Mouse (Mus musculus) embryonic facial prominence, embryonic 11.5 days (tissue): ENCODE data around the gene Galns. TPM values are rescaled to one million over a fixed set of nuclear protein-coding genes. Genes with fewer than 3 reads are reported as not detected.

Experiments used
- ATAC-seq: fragments of 200-750 bp; cut with Nextera tagmentation; replicated peaks from 2 replicates; pipeline ENCODE4 v1.8.0; 2017; ENCODE audit warnings: low read depth; ENCODE audit not compliant: insufficient number of reproducible peaks, low FRiP score, low TSS enrichment
- DNase-seq: peaks from one replicate; pipeline ENCODE4 v3.0.0-alpha.2; 2015; ENCODE audit warnings: low spot score
- H3K27ac ChIP-seq: fragments of 300-500 bp; sonication (generic); replicated peaks from 2 replicates; pipeline ENCODE4 v1.5.1; 2014; ENCODE audit warnings: mild to moderate bottlenecking, low read depth, low read length, control low read depth
- H3K27me3 ChIP-seq: fragments of 300-500 bp; sonication (generic); 2 replicates; pipeline ENCODE4 v1.6.1; 2014; ENCODE audit warnings: mild to moderate bottlenecking, low read length, moderate library complexity, mixed read lengths; ENCODE audit not compliant: control insufficient read depth, insufficient read depth
- H3K36me3 ChIP-seq: fragments of 300-500 bp; sonication (generic); replicated peaks from 2 replicates; pipeline ENCODE4 v1.6.1; 2014; ENCODE audit warnings: low read depth, mild to moderate bottlenecking, low read length, moderate library complexity, mixed read lengths; ENCODE audit not compliant: control insufficient read depth, insufficient read depth
- H3K4me1 ChIP-seq: fragments of 300-500 bp; sonication (generic); 2 replicates; pipeline ENCODE4 v1.6.1; 2014; ENCODE audit warnings: low read length, mixed read lengths; ENCODE audit not compliant: control insufficient read depth, insufficient read depth
- H3K4me2 ChIP-seq: fragments of 300-500 bp; sonication (generic); 2 replicates; pipeline ENCODE4 v1.6.1; 2014; ENCODE audit warnings: low read depth, mild to moderate bottlenecking, control low read depth, low read length, moderate library complexity
- H3K4me3 ChIP-seq: fragments of 300-500 bp; sonication (generic); 2 replicates; pipeline ENCODE4 v1.5.1; 2014; ENCODE audit warnings: low read depth, low read length, control low read depth
- H3K9ac ChIP-seq: fragments of 300-500 bp; sonication (generic); replicated peaks from 2 replicates; pipeline ENCODE4 v1.6.1; 2014; ENCODE audit warnings: mild to moderate bottlenecking, control low read depth, low read length
- H3K9me3 ChIP-seq: fragments of 300-500 bp; sonication (generic); replicated peaks from 2 replicates; pipeline ENCODE4 v1.6.1; 2016; ENCODE audit warnings: mild to moderate bottlenecking, low read length, inconsistent platforms, mixed read lengths; ENCODE audit not compliant: control insufficient read depth
- WGBS: fragments of 180-500 bp; shearing (Covaris S2); extraction: QIAGEN DNeasy Blood & Tissue Kit; methylation state at CpG from one replicate; pipeline ENCODE4 v1.1.7; 2014; 5-methylcytosine and 5-hydroxymethylcytosine counted together
- polyA plus RNA-seq: library from polyadenylated mRNA; unstranded; fragments of >200 nt; fragmentation: Nextera tagmentation; extraction: Ambion mirVana; gene quantifications from 2 replicates; pipeline ENCODE4 v1.2.1, GENCODE M21; 2014

The Galns gene
- polyA plus RNA-seq, 1 experiment from 2014 or later, result 4.3 TPM

- no peak for ATAC-seq
- H3K9me3 ChIP-seq, result no peaks in the 10 kb centered on the region
- 73% methylated on average over 13 of the region's 13 CpGs for WGBS
- H3K9ac ChIP-seq, result no peak overlapping the region
- H3K4me3 ChIP-seq, result no peak overlapping the region
- no peaks in the 10 kb centered on the region for H3K27me3 ChIP-seq
- H3K27ac ChIP-seq, result no peak overlapping the region
- H3K4me1 ChIP-seq, result peaks cover 6% of the 10 kb centered on the region
- H3K36me3 ChIP-seq, result no peaks in the 10 kb centered on the region
- DNase-seq, result no peak
- no peak overlapping the region; the same call in 1 of the 2 replicates for H3K4me2 ChIP-seq
Observed at GRCm38 (mm10) chr8:122548331-122548730, 62.9 kb downstream of the Galns start.

GRCm38 (mm10) chr8:122547815-122548214 lies 63.4 kb downstream of the Galns start:
- 35% methylated on average over 5 of the region's 5 CpGs for WGBS
- ATAC-seq, result no peak
- no peak for DNase-seq
- Histone ChIP-seq H3K4me3 (no peak overlapping the region), H3K27ac (no peak overlapping the region), H3K9ac (no peak overlapping the region), H3K27me3 (no peaks in the 10 kb centered on the region), H3K4me2 (no peak overlapping the region), H3K9me3 (no peaks in the 10 kb centered on the region), H3K36me3 (no peaks in the 10 kb centered on the region), H3K4me1 (peaks cover 6% of the 10 kb centered on the region)

- 71% methylated on average over 24 of the region's 24 CpGs for WGBS
- no peaks in the 10 kb centered on the region for H3K9me3 ChIP-seq
- H3K4me1 ChIP-seq, result peaks cover 6% of the 10 kb centered on the region
- H3K9ac ChIP-seq, result no peak overlapping the region; the same call in 1 of the 2 replicates
- H3K4me2 ChIP-seq, result no peak overlapping the region
- DNase-seq (no peak), ATAC-seq (no peak)
- H3K27me3 ChIP-seq, result no peaks in the 10 kb centered on the region
- no peak overlapping the region for H3K4me3 ChIP-seq
- H3K36me3 ChIP-seq, result no peaks in the 10 kb centered on the region
- peak overlapping the region; percentile 1 for H3K27ac ChIP-seq
Observed at GRCm38 (mm10) chr8:122546811-122547453, 64.3 kb downstream of the Galns start.

GRCm38 (mm10) chr8:122546066-122546755 lies 65.1 kb downstream of the Galns start:
- no peak for ATAC-seq
- Histone ChIP-seq H3K4me3 (no peak overlapping the region), H3K4me2 (no peak overlapping the region), H3K9ac (no peak overlapping the region; the same call in 1 of the 2 replicates), H3K4me1 (peaks cover 1% of the 10 kb centered on the region; the same call in 1 of the 2 replicates), H3K27ac (peak overlapping the region; percentile 1; the same call in 1 of the 2 replicates), H3K27me3 (no peaks in the 10 kb centered on the region), H3K9me3 (no peaks in the 10 kb centered on the region), H3K36me3 (no peaks in the 10 kb centered on the region)
- DNase-seq, result no peak
- 82% methylated on average over 7 of the region's 7 CpGs for WGBS

- ATAC-seq (no peak), DNase-seq (no peak)
- Histone ChIP-seq H3K4me1 (no peaks in the 10 kb centered on the region), H3K9me3 (no peaks in the 10 kb centered on the region), H3K4me2 (no peak overlapping the region), H3K27me3 (no peaks in the 10 kb centered on the region), H3K4me3 (no peak overlapping the region), H3K36me3 (no peaks in the 10 kb centered on the region), H3K9ac (no peak overlapping the region), H3K27ac (no peak overlapping the region)
- WGBS, result 81% methylated on average over 8 of the region's 8 CpGs
Observed at GRCm38 (mm10) chr8:122544138-122544537, 67.1 kb downstream of the Galns start.

- no peaks in the 10 kb centered on the region for H3K27me3 ChIP-seq
- WGBS, result 84% methylated on average over 9 of the region's 9 CpGs
Observed at GRCm38 (mm10) chr8:122538310-122539076, 72.8 kb downstream of the Galns start.

GRCm38 (mm10) chr8:122537812-122538211 lies 73.5 kb downstream of the Galns start:
- Histone ChIP-seq H3K27ac (peak overlapping the region; percentile 28; the same call in 1 of the 2 replicates), H3K9ac (no peak overlapping the region), H3K27me3 (no peaks in the 10 kb centered on the region), H3K4me2 (no peak overlapping the region), H3K4me1 (no peaks in the 10 kb centered on the region), H3K4me3 (no peak overlapping the region), H3K36me3 (no peaks in the 10 kb centered on the region), H3K9me3 (no peaks in the 10 kb centered on the region)
- WGBS, result 91% methylated on average over 2 of the region's 2 CpGs
- no peak for ATAC-seq
- no peak for DNase-seq

More at GRCm38 (mm10) chr8:122538310-122539076, 72.8 kb downstream of the Galns start:
- H3K9me3 ChIP-seq, result no peaks in the 10 kb centered on the region
- H3K4me3 ChIP-seq, result no peak overlapping the region
- H3K27ac ChIP-seq, result no peak overlapping the region
- no peak overlapping the region for H3K4me2 ChIP-seq
- no peak for DNase-seq
- H3K36me3 ChIP-seq, result no peaks in the 10 kb centered on the region
- H3K9ac ChIP-seq, result no peak overlapping the region
- ATAC-seq, result no peak
- H3K4me1 ChIP-seq, result no peaks in the 10 kb centered on the region
